Mouse (Mus musculus): ENCODE results near the gene Gm20388.

The Gm20388 gene

GRCm38 (mm10) chr8:119915298-119915697 lies 4.7 kb downstream of the Gm20388 start:
- DNase-seq (ENCODE audit: low spot score in 2 of 2), result no peak

DNA sequence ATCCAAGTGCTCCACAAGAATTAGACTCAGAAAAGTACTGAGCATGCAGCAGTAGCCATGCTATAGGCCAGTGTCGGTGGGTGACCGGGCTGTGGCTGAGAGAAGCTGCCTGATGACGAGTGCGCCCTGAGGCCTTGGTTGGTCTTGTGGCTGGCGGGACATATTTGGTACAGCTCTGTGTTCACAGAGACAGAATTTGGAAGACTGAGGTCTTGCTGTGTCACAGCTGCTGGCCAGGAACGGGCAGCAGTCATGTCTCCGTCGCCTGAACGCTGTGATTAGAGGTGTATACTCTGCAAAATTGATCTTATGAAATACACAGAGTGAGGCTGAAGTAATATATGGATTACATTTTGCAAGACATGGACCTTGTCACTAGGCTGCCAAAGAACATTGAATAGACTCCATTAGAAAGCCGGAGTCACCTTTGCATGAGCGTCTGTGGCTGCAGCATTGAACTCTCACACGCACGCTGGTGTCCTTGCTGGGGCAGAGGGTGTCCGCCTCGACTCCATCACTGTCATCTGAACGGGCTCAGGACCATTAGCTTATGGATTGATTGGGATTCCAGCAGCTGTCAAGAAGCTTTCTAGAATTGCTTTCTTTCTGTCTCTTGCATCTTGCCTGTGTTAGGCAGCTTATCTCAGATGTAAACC lies 5.7 kb downstream of the Gm20388 start:
- no peak for DNase-seq (ENCODE audit: low spot score in 2 of 2)

GRCm38 (mm10) chr8:119917415-119917814 lies 6.8 kb downstream of the Gm20388 start:
- DNase-seq (ENCODE audit: low spot score in 2 of 2), result no peak

DNA sequence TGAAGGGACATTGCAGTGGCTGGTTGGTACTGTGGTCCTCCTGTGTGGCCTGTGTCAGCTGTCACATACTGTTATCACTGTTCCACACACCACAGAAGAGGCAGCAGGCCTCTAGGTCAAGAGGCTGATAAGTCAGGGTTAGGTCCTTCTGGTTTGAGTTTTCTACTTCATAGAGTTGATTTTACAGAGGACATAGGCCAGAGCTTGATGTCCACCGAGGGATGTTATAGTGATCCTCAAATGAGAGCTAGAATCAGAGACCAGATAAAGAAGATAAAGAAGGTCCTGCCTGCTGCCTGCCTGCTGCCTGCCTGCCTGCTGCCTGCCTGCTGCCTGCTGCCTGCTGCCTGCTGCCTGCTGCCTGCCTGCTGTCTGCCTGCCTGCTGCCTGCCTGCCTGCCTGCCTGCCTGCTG lies 7.5 kb downstream of the Gm20388 start:
- no peak for DNase-seq (ENCODE audit: low spot score in 2 of 2)

- no peak for DNase-seq (ENCODE audit: low spot score in 2 of 2)
These were observed 12.6 kb downstream of the Gm20388 start for GRCm38 (mm10) chr8:119923259-119923658.

GRCm38 (mm10) chr8:119925428-119925827 lies 14.8 kb downstream of the Gm20388 start:
- DNase-seq (ENCODE audit: low spot score in 2 of 2), result no peak

DNA sequence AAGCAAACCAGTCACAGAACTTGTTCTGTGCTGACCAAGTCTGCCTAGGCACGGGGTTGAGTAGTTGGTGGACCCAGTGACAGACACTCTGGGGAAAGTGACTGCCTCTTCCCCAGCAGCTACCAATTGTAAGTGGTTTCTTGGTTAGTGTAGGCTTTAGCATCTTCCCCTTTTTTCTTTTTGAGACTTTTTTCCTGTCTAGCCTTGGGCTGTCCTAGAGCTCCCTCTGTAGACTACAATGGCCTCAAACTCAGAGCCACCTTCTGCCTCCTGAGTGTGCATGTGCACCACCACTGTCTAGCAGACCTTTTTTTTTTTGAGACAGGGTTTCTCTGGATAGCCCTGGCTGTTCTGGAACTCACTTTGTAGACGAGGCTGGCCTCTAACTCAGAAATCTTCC lies 15.8 kb downstream of the Gm20388 start:
- no peak for DNase-seq (ENCODE audit: low spot score in 2 of 2)

DNA sequence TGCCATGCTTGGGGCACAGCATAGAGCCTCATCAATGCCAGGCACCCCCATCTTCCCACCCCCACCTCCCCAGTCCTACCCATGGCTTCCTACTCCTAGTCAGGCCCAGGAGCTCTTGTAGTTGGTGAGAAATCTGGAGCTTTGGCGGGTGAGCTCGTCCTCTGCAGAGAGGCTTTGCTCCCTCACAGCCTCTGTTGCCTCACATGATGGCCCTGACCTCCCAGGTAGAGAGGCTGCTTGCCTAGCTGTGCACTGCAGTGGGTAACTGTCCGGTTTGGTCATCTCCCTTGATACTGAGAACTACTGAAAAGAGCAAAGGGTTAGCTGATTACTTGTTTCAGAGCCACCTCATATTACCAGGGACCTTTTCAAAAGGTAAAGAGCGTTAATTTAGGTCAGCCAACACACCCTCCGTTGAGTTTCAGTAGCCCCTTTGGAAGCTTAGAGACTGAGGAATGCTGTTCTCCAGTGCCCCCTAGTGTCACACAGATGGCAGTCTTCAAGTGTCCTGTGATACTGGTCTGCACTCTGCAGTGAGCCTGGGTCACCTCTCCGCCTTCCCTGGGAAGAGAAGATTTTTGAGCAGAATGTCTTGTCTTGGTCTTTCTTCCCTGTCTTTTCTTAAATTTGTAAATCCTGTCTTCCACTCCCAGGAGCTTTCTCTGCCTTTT lies 16.9 kb downstream of the Gm20388 start:
- no peak for DNase-seq (ENCODE audit: low spot score in 2 of 2)

GRCm38 (mm10) chr8:119931317-119931716 lies 20.7 kb downstream of the Gm20388 start:
- DNase-seq (ENCODE audit: low spot score in 2 of 2), result no peak

- DNase-seq (ENCODE audit: low spot score in 2 of 2), result no peak
These were observed 23.0 kb downstream of the Gm20388 start for GRCm38 (mm10) chr8:119933681-119934080.

GRCm38 (mm10) chr8:119935541-119935940 lies 24.9 kb downstream of the Gm20388 start:
- no peak for DNase-seq (ENCODE audit: low spot score in 2 of 2)

- DNase-seq (ENCODE audit: low spot score in 2 of 2), result no peak
These were observed 27.8 kb downstream of the Gm20388 start for GRCm38 (mm10) chr8:119938481-119938880.

GRCm38 (mm10) chr8:119939336-119939735 lies 28.7 kb downstream of the Gm20388 start:
- no peak for DNase-seq (ENCODE audit: low spot score in 2 of 2)

GRCm38 (mm10) chr8:119941471-119941870 lies 30.8 kb downstream of the Gm20388 start:
- DNase-seq (ENCODE audit: low spot score in 2 of 2), result no peak

DNA sequence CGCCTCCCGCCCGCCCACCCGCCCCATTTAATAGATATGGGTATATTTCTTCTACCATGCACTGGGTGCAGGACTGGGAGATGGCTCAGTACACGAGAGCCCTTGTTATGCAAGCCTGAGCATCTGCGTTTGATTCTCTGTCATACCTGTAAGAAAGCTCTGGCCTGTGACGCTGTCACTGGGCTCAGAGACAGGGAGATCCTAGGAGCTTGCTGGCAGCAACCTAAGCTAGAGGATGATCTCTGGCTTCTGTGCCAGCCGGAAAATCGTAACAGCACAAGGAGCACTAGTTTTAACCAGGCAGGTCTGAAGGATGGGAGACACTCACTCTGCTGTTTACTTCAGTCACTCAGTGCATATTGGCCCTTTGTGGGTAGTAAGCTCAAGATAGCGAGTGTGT lies 33.0 kb downstream of the Gm20388 start:
- DNase-seq (ENCODE audit: low spot score in 2 of 2), result no peak

- peak; percentile 54 to 78 for DNase-seq (ENCODE audit: low spot score in 2 of 2)
These were observed 33.6 kb downstream of the Gm20388 start for GRCm38 (mm10) chr8:119944096-119944811.

DNA sequence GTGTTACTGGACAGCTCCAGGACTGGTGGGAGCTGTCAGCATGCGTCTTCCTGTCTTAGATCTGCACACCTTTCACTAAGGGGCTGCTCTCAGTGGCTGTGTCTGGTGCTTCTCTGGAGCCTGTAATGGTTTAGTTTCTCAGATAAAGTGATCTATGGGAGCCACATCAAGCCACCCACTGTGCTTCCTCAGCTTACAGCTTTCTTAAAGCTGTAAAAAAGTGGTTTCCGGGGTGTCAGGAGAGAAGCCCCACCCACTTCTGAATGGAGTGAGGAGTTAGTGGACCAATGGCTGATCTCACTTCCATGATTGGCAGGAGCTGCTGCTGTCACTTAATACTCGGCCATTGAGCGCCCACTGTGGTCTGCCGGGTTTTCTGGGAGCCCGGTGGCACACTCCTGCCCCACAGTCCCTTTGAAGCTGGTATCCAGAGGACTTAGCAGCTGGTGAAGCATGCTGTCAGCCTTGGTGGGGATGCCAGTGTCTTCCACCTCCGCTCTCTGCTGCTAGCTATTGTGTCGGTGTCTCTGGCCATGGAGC lies 35.8 kb downstream of the Gm20388 start:
- no peak for DNase-seq (ENCODE audit: low spot score in 2 of 2)

GRCm38 (mm10) chr8:119947653-119948052 lies 37.0 kb downstream of the Gm20388 start:
- no peak for DNase-seq (ENCODE audit: low spot score in 2 of 2)

DNA sequence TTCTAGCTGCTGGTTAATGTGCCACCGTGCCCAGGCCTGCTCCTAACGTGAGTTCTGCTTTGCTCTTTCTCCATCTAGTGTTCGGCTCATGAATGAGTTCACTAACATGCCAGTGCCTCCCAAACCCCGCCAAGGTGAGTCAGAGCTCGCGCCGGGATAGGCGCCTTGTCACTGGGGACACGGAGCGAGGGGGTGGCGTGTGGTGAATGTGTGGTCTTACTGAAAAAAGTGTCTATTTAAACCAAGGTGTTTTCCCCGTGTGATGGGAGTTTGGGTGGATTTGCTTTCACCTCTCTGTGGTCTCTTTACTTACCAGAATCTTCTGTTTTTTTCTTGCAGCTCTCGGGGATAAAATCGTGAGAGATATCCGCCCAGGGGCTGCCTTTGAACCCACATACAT lies 37.7 kb downstream of the Gm20388 start:
- no peak for DNase-seq (ENCODE audit: low spot score in 2 of 2)

- DNase-seq (ENCODE audit: low spot score in 2 of 2), result no peak
These were observed 41.6 kb downstream of the Gm20388 start for GRCm38 (mm10) chr8:119952282-119952681.

DNA sequence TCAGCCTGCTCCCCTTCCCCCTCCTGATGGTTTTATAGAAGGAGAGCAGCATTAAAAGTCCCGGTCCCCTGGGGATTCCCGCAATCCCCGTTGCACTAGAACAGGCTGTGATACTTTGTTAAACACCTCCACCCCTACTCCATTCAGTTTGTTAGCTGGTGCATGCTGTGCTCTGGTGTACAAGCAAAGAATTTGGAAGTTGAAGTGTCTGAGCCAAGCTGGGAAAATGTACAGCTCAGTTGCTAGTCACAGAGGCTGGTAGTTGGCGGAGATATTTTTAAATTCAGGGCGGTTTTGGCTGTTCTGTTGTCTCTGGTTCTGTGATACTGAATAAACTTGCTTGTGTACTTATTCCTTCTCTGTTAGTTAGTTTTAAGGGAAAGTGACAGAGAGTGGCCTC lies 42.1 kb downstream of the Gm20388 start:
- no peak for DNase-seq (ENCODE audit: low spot score in 2 of 2)

DNA sequence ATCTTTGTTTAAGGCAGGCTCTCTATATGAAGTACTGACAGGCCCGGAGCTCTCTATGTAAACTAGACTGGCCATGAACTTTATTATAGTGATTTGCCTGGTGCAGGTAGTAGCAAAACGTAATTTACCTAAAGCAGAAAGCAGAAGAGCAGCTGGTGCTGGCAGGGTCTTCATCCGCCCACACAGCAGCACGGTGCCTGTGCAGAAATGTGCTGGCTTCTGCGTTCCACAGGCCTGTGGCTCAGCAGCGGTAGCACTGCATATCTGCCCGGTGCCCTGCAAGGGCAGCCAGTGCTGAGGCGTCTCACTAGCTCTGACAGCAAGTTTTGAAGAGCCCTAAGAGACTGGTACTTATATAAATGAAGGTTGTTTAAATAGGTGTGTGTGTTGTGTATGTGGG lies 44.7 kb downstream of the Gm20388 start:
- DNase-seq (ENCODE audit: low spot score in 2 of 2), result no peak

GRCm38 (mm10) chr8:119958076-119958475 lies 47.4 kb downstream of the Gm20388 start:
- no peak for DNase-seq (ENCODE audit: low spot score in 2 of 2)
